Mouse (Mus musculus): ENCODE data around the gene Mkks.
"Not testable (repeated sequence)": the region's sequence is repeated elsewhere in the genome, so short reads cannot be mapped to it uniquely, and the experiment has no call there.

The Mkks gene

GRCm38 (mm10) chr2:136891068-136891950 is at the start of gene Mkks, which contains the start of the genes Slx4ip and AL731706.1:
TSS of gene Mkks (minus strand) at chr2:136891389.
TSS of gene Slx4ip (plus strand) at chr2:136891218.
TSS of gene AL731706.1 (minus strand) at chr2:136891389.
- peak; percentile 99 for DNase-seq (ENCODE audit: low spot score)

GRCm38 (mm10) chr2:136938249-136938648 is 47.1 kb upstream of the Mkks start:
- DNase-seq (ENCODE audit: low spot score): no peak

- no peak for DNase-seq (ENCODE audit: low spot score)
These were observed 45.5 kb upstream of the Mkks start for GRCm38 (mm10) chr2:136936391-136937288.

GRCm38 (mm10) chr2:136921003-136921408 is 29.8 kb upstream of the Mkks start:
- DNase-seq (ENCODE audit: low spot score): peak; percentile 45

GRCm38 (mm10) chr2:136920257-136920993 is 29.2 kb upstream of the Mkks start:
- DNase-seq (ENCODE audit: low spot score): no peak

- DNase-seq (ENCODE audit: low spot score): no peak
These were observed 28.2 kb upstream of the Mkks start for GRCm38 (mm10) chr2:136919433-136919832.

GRCm38 (mm10) chr2:136914334-136914902 is 23.2 kb upstream of the Mkks start:
- DNase-seq (ENCODE audit: low spot score): peak; percentile 45

- DNase-seq (ENCODE audit: low spot score): no peak
These were observed 21.8 kb upstream of the Mkks start for GRCm38 (mm10) chr2:136913021-136913420.

- no peak for DNase-seq (ENCODE audit: low spot score)
These were observed 20.8 kb upstream of the Mkks start for GRCm38 (mm10) chr2:136911958-136912411.

GRCm38 (mm10) chr2:136909298-136909697 is 18.1 kb upstream of the Mkks start:
- DNase-seq (ENCODE audit: low spot score): no peak

GRCm38 (mm10) chr2:136908596-136908995 is 17.4 kb upstream of the Mkks start:
- no peak for DNase-seq (ENCODE audit: low spot score)

GRCm38 (mm10) chr2:136896131-136896530 is 4.9 kb upstream of the Mkks start:
- DNase-seq (ENCODE audit: low spot score): peak; percentile 57

GRCm38 (mm10) chr2:136894494-136894893 is 3.3 kb upstream of the Mkks start:
- no peak for DNase-seq (ENCODE audit: low spot score)

- DNase-seq (ENCODE audit: low spot score): peak; percentile 97
These were observed 772 bp upstream of the Mkks start for GRCm38 (mm10) chr2:136891951-136892371.

GRCm38 (mm10) chr2:136890716-136891067 is 497 bp downstream of the Mkks start:
- not testable (repeated sequence) for DNase-seq (ENCODE audit: low spot score)

GRCm38 (mm10) chr2:136886846-136887245 is 4.3 kb downstream of the Mkks start:
- DNase-seq (ENCODE audit: low spot score): peak; percentile 26

GRCm38 (mm10) chr2:136885579-136885978 is 5.6 kb downstream of the Mkks start, which contains the start of gene AL731706.2:
TSS of gene AL731706.2 (minus strand) at chr2:136885679.
- DNase-seq (ENCODE audit: low spot score): no peak

- no peak for DNase-seq (ENCODE audit: low spot score)
These were observed 36.4 kb downstream of the Mkks start for GRCm38 (mm10) chr2:136854543-136855388.

- DNase-seq (ENCODE audit: low spot score): no peak
These were observed 40.8 kb downstream of the Mkks start for GRCm38 (mm10) chr2:136850366-136850765.

- DNase-seq (ENCODE audit: low spot score): no peak
These were observed 53.2 kb downstream of the Mkks start for GRCm38 (mm10) chr2:136837994-136838393.

Measured in MN1 (cell line).